Mouse (Mus musculus): ENCODE measurements around the gene Gm28048.

DNA sequence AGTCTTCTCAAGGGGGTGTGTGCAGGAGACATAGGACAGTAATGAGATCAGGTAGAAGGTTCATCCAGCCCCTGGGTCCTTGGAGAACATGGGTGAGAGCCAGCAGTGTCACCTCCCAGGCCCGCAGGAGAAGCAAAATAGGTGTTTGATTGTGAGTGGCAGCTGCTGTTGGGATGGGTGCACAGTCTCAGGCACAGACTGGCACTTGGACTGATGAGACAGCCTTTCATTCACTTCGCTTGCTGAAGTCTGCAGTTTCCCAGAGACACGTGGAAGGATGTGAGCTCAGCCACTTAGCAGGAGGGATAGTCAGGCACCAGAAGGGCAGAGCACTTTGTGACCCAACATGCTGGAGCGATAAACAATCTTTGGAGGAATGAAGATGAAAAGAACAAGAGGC lies 118.3 kb downstream of the Gm28048 start:
- no peak for TF ChIP-seq CTCF (IDR thresholded peaks at IDR 0.05; ENCODE audit: control insufficient read depth, insufficient read depth, low read length)
- TF ChIP-seq POLR2A (IDR thresholded peaks at IDR 0.05; ENCODE audit: borderline replicate concordance, control insufficient read depth, low read depth, low read length), result no peak
